Mouse (Mus musculus) heart, postnatal 0 days (tissue): ENCODE data around the gene Tedc2. TPM values are rescaled to one million over a fixed set of nuclear protein-coding genes. Genes with fewer than 3 reads are reported as not detected.

Source experiments
- ATAC-seq: fragments of 200-750 bp; cut with Nextera tagmentation; 2 replicates; pipeline ENCODE4 v1.8.0; 2017; ENCODE audit warnings: low read depth, moderate number of reproducible peaks, moderate library complexity; ENCODE audit not compliant: insufficient read depth
- DNase-seq: peaks from one replicate; pipeline ENCODE4 v3.0.0-alpha.2; 2016; ENCODE audit warnings: low spot score
- H3K27ac ChIP-seq: fragments of 300-500 bp; sonication (generic); 2 replicates; pipeline ENCODE4 v1.5.1; 2014; ENCODE audit warnings: low read depth, mild to moderate bottlenecking
- H3K27me3 ChIP-seq: fragments of 300-500 bp; sonication (generic); 2 replicates; pipeline ENCODE4 v1.6.1; 2014; ENCODE audit warnings: low read length, mixed read lengths; ENCODE audit not compliant: control insufficient read depth, insufficient read depth
- H3K36me3 ChIP-seq: fragments of 300-500 bp; sonication (generic); replicated peaks from 2 replicates; pipeline ENCODE4 v1.6.1; 2014; ENCODE audit warnings: low read length, mixed read lengths; ENCODE audit not compliant: control insufficient read depth, insufficient read depth
- H3K4me1 ChIP-seq: fragments of 300-500 bp; sonication (generic); 2 replicates; pipeline ENCODE4 v1.6.1; 2014; ENCODE audit warnings: antibody characterized with exemption; ENCODE audit not compliant: control insufficient read depth, insufficient read depth
- H3K4me2 ChIP-seq: fragments of 300-500 bp; sonication (generic); 2 replicates; pipeline ENCODE4 v1.6.1; 2014; ENCODE audit warnings: low read depth, mild to moderate bottlenecking, low read length, moderate library complexity
- H3K4me3 ChIP-seq: fragments of 300-500 bp; sonication (generic); 2 replicates; pipeline ENCODE4 v1.5.1; 2014; ENCODE audit warnings: low read depth, low read length
- H3K9ac ChIP-seq: fragments of 300-500 bp; sonication (generic); replicated peaks from 2 replicates; pipeline ENCODE4 v1.6.1; 2014; ENCODE audit warnings: low read depth, low read length, mixed read lengths
- H3K9me3 ChIP-seq: fragments of 300-500 bp; sonication (generic); replicated peaks from 2 replicates; pipeline ENCODE4 v1.6.1; 2016; ENCODE audit warnings: low read length; ENCODE audit not compliant: control insufficient read depth
- CTCF ChIP-seq: IDR thresholded peaks from 2 replicates; pipeline ENCODE4 v1.5.1; 2016; ENCODE audit warnings: antibody characterized with exemption, control low read depth, low read depth
- EP300 ChIP-seq: IDR thresholded peaks from 2 replicates; pipeline ENCODE4 v1.6.1; 2016; ENCODE audit warnings: antibody characterized with exemption, low read depth
- WGBS: fragments of 180-500 bp; shearing (Covaris S2); extraction: QIAGEN DNeasy Blood & Tissue Kit; methylation state at CpG from one replicate; pipeline ENCODE4 v1.1.7; 2014; 5-methylcytosine and 5-hydroxymethylcytosine counted together
- polyA plus RNA-seq: library from polyadenylated mRNA; unstranded; fragments of >200 nt; fragmentation: Nextera tagmentation; extraction: Ambion mirVana; gene quantifications from 2 replicates; pipeline ENCODE4 v1.2.1, GENCODE M21; 2015
- total RNA-seq: library from RNA; depleted of rRNA; stranded (reverse); fragments of >200 nt; gene quantifications from 2 replicates; pipeline ENCODE4 v1.2.3, GENCODE M21; 2014; ENCODE audit warnings: low replicate concordance

Gene Tedc2
- total and polyA plus RNA-seq, 2 experiments from 2014 or later: 3.1 to 12.7 TPM

GRCm38 (mm10) chr17:24258981-24259380, 38.3 kb upstream of the Tedc2 start:
- ATAC-seq: no peak
- Histone ChIP-seq H3K4me2 (no peak overlapping the region), H3K9ac (no peak overlapping the region), H3K4me1 (no peaks in the 10 kb centered on the region), H3K9me3 (no peaks in the 10 kb centered on the region), H3K27me3 (no peaks in the 10 kb centered on the region), H3K4me3 (no peak overlapping the region), H3K27ac (no peak overlapping the region), H3K36me3 (no peaks in the 10 kb centered on the region)
- TF ChIP-seq EP300 (no peak), CTCF (no peak)
- no peak for DNase-seq
- 67% methylated on average over 4 of the region's 4 CpGs for WGBS

DNA sequence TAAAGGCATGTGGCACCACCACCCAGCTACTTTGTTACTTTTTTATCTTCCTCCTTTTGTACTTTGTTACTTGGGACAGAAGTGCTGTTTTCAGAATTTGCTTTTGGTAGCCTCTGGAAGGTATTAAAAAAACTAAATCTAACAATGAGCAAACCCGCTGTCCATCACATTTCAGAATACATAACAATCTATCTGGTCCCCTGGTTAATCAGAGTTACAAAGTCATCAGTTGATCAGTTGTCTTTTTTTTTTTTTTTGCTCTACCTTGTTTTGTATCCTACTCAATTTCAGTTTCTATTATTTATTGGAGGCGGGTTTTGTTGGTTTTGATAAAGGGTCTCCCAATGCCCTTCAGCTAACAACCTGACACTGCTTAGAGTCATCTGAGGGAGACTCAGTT, 31.7 kb upstream of the Tedc2 start:
- Histone ChIP-seq H3K4me2 (no peak overlapping the region), H3K27me3 (no peaks in the 10 kb centered on the region), H3K9me3 (no peaks in the 10 kb centered on the region), H3K4me1 (peaks cover 11% of the 10 kb centered on the region), H3K36me3 (peaks cover 10% of the 10 kb centered on the region), H3K27ac (no peak overlapping the region), H3K4me3 (no peak overlapping the region), H3K9ac (no peak overlapping the region)
- no peak for DNase-seq
- TF ChIP-seq CTCF: no peak
- TF ChIP-seq EP300: no peak
- WGBS: 92% methylated on average over 2 of the region's 2 CpGs
- ATAC-seq: no peak

DNA sequence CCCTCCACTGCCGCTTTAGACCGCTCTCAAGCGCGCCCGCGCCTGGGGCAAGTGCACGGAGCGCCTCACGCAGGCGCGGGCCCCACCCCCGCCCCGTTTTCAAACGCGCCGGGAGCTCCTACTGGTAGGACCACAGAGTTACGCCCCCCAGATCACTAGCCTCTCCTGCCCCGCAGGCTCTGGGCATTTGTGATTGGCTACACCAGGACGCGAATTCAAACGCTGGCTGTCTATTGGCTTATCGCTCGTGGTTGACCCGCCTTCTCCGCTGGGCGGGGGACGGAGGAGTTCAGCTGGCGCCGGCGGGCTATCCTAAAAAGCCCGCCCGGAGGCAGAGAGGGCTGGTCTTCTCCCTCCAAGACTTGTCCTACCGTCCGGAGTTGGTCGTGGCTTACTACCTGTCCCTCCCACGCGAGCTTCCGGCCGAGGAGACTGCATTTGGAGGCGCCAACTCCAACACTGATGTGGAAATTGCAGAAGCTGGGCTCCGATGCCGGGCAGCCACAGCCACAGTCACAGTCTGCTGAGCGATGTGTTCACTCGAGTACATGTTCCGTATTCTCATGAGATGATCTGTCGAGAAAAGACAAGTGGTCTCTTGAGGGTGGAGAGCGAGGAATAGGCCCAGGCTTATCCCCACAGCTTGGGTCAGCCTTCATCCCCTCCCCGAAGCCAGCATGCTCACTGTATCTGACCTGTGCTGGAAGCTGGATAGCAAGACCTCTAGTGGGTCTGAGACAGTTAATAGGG, 30.8 kb upstream of the Tedc2 start, which contains the start of gene Ccnf:
Ccnf (minus strand) TSS at position 165 of the 750 bp plus-strand sequence.
- H3K4me1 ChIP-seq: peaks cover 11% of the 10 kb centered on the region
- TF ChIP-seq CTCF (peak; percentile 31), EP300 (no peak)
- H3K9me3 ChIP-seq: no peaks in the 10 kb centered on the region
- H3K4me2 ChIP-seq: peak within 1 kb of the TSS; percentile 96
- H3K27ac ChIP-seq: peak within 1 kb of the TSS; percentile 61
- peak within 1 kb of the TSS; percentile 76 for H3K9ac ChIP-seq
- ATAC-seq (peak; percentile 100), DNase-seq (peak; percentile 99)
- H3K4me3 ChIP-seq: peak within 1 kb of the TSS; percentile 88
- WGBS: 1% methylated on average over 48 of the region's 48 CpGs
- no peaks in the 10 kb centered on the region for H3K27me3 ChIP-seq
- peaks cover 16% of the 10 kb centered on the region for H3K36me3 ChIP-seq

DNA sequence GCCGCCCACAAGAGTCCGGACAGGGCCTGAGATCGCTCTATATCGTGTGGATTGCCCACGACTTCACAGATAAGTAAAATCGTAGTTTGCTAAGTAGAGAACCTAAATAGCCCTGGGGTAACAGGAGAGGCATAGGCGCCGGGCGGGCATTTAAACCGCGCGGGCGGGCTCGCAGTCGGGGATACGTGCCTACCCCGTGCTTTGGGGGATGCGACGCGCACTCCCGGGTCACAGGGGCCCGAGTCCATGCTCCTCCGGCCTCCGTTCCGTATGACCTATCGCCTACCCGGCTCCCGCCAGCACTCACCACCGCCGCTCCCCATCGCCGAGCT, 30.3 kb upstream of the Tedc2 start:
- Histone ChIP-seq H3K4me1 (peaks cover 11% of the 10 kb centered on the region), H3K4me2 (peak overlapping the region; percentile 96), H3K9me3 (no peaks in the 10 kb centered on the region), H3K4me3 (peak overlapping the region; percentile 88), H3K27ac (peak overlapping the region; percentile 50; the same call in 1 of the 2 replicates), H3K27me3 (no peaks in the 10 kb centered on the region), H3K36me3 (peaks cover 20% of the 10 kb centered on the region), H3K9ac (peak overlapping the region; percentile 76)
- ATAC-seq (no peak), DNase-seq (no peak)
- WGBS: under 1% methylated on average over 32 of the region's 32 CpGs
- no peak for TF ChIP-seq EP300

- WGBS: 98% methylated on average over 2 of the region's 2 CpGs
- Histone ChIP-seq H3K27ac (no peak overlapping the region), H3K4me2 (no peak overlapping the region), H3K9me3 (0 out of 2 replicates have a peak, but pooled peaks cover 8% of the 10 kb centered on the region), H3K27me3 (no peaks in the 10 kb centered on the region), H3K36me3 (peaks cover 38% of the 10 kb centered on the region), H3K9ac (no peak overlapping the region), H3K4me1 (peaks cover 11% of the 10 kb centered on the region), H3K4me3 (no peak overlapping the region)
- DNase-seq: no peak
- TF ChIP-seq EP300 (no peak), CTCF (no peak)
- ATAC-seq: no peak
Measured at GRCm38 (mm10) chr17:24248641-24249040, 28.0 kb upstream of the Tedc2 start.

GRCm38 (mm10) chr17:24244061-24244460, 23.4 kb upstream of the Tedc2 start:
- Histone ChIP-seq H3K9me3 (0 out of 2 replicates have a peak, but pooled peaks cover 9% of the 10 kb centered on the region), H3K4me2 (no peak overlapping the region), H3K9ac (no peak overlapping the region), H3K4me3 (no peak overlapping the region), H3K27ac (no peak overlapping the region), H3K4me1 (no peaks in the 10 kb centered on the region), H3K36me3 (peaks cover 81% of the 10 kb centered on the region), H3K27me3 (no peaks in the 10 kb centered on the region)
- WGBS: 98% methylated on average over 8 of the region's 8 CpGs
- no peak for ATAC-seq
- DNase-seq: no peak
- no peak for TF ChIP-seq EP300
- no peak for TF ChIP-seq CTCF
